Mouse (Mus musculus): ENCODE measurements around the gene Fmo2. TPM values are rescaled to one million over a fixed set of nuclear protein-coding genes. Genes with fewer than 3 reads are reported as not detected.

The Fmo2 gene
- polyA plus RNA-seq (2015; fragmentation: Nextera tagmentation; extraction: Ambion mirVana) = 22.6 and 24.5 TPM in 2 replicates

GRCm38 (mm10) chr1:162897838-162898811, at the start of gene Fmo2:
Gene Fmo2 (minus strand): TSS chr1:162898726.

DNA sequence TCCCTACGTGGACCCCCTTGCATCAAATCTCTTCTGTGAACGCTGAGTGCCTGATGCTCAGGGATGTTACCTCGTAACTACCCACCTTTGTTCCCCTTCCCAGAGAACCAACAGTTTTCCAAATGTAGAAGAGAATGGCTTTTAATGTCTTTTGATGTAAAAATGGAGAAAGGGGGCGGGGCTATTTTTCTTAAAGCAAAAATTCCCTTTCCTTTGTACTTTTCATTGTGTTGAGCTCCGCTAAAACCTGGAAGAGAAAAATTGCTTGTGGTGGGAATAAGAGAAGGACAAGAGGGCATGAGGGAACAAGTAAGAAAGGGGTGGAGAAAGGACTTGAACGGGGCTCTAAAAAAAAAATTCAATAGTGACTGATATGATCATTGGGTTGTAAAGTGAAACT, 38.9 kb upstream of the Fmo2 start, which contains the start of gene Fmo6:
Gene Fmo6, minus strand, starts transcription at position 101 of the 400 bp plus-strand sequence.

GRCm38 (mm10) chr1:162866280-162866681, 32.2 kb downstream of the Fmo2 start, which contains the start of gene Fmo1:
Gene Fmo1 (minus strand): TSS chr1:162866610.

Other genes with a start within 250 kb of the Fmo2 start
- gene Myocos, start 240.5 kb downstream of the Fmo2 start, polyA plus RNA-seq (2015; fragmentation: Nextera tagmentation; extraction: Ambion mirVana) = not detected in 2 replicates
- 63.8 and 74.3 TPM in 2 replicates for gene Prrc2c, start 158.2 kb downstream of the Fmo2 start, polyA plus RNA-seq (2015; fragmentation: Nextera tagmentation; extraction: Ambion mirVana)
- 0.33 and 0.45 TPM in 2 replicates for gene Fmo4, start 84.8 kb downstream of the Fmo2 start, polyA plus RNA-seq (2015; fragmentation: Nextera tagmentation; extraction: Ambion mirVana)
- 19.1 and 24.1 TPM in 2 replicates for gene Fmo1, start 32.1 kb downstream of the Fmo2 start, polyA plus RNA-seq (2015; fragmentation: Nextera tagmentation; extraction: Ambion mirVana)
- gene Fmo6, start 38.8 kb upstream of the Fmo2 start, polyA plus RNA-seq (2015; fragmentation: Nextera tagmentation; extraction: Ambion mirVana) = 0.12 TPM in 1 of 2 replicates, not detected in the other
- gene Fmo3, start 85.8 kb upstream of the Fmo2 start, polyA plus RNA-seq (2015; fragmentation: Nextera tagmentation; extraction: Ambion mirVana) = 0.07 TPM in 2 replicates
- not detected in 2 replicates for gene Mroh9, start 186.9 kb upstream of the Fmo2 start, polyA plus RNA-seq (2015; fragmentation: Nextera tagmentation; extraction: Ambion mirVana)

Data from urinary bladder, postnatal 0 days (tissue).